Mouse (Mus musculus) neural tube, embryonic 10.5 days (tissue): ENCODE data around the gene Cry1.

Source experiments
- DNase-seq: peaks from one replicate; pipeline ENCODE4 v3.0.0-alpha.2; 2017; ENCODE audit warnings: low spot score; ENCODE audit errors: extremely low spot score

Cry1 gene

GRCm38 (mm10) chr10:85184964-85185608, at the start of gene Cry1:
TSS of gene Cry1 (minus strand) at chr10:85185064.
- peak; percentile 99 for DNase-seq

GRCm38 (mm10) chr10:85221771-85222050, 36.8 kb upstream of the Cry1 start:
- DNase-seq = no peak

- peak; percentile 84 for DNase-seq
These were observed 36.3 kb upstream of the Cry1 start for GRCm38 (mm10) chr10:85220918-85221770.

GRCm38 (mm10) chr10:85214847-85215246, 30.0 kb upstream of the Cry1 start:
- no peak for DNase-seq

- no peak for DNase-seq
These were observed 26.8 kb upstream of the Cry1 start for GRCm38 (mm10) chr10:85211673-85212072.

GRCm38 (mm10) chr10:85210125-85210524, 25.3 kb upstream of the Cry1 start:
- DNase-seq = no peak

- no peak for DNase-seq
These were observed 24.3 kb upstream of the Cry1 start for GRCm38 (mm10) chr10:85209119-85209605.

- no peak for DNase-seq
These were observed 20.5 kb upstream of the Cry1 start for GRCm38 (mm10) chr10:85205316-85205715.

- DNase-seq = no peak
These were observed 19.5 kb upstream of the Cry1 start for GRCm38 (mm10) chr10:85204255-85204855.

GRCm38 (mm10) chr10:85194528-85194927, 9.7 kb upstream of the Cry1 start:
- DNase-seq = no peak

GRCm38 (mm10) chr10:85193321-85193720, 8.5 kb upstream of the Cry1 start:
- no peak for DNase-seq

- no peak for DNase-seq
These were observed 5.8 kb upstream of the Cry1 start for GRCm38 (mm10) chr10:85190652-85191051.

GRCm38 (mm10) chr10:85189966-85190365, 5.1 kb upstream of the Cry1 start:
- DNase-seq = no peak

- DNase-seq = no peak
These were observed 1.6 kb upstream of the Cry1 start for GRCm38 (mm10) chr10:85186499-85186794.

- DNase-seq = no peak
These were observed 1.0 kb upstream of the Cry1 start for GRCm38 (mm10) chr10:85185639-85186498.

GRCm38 (mm10) chr10:85184201-85184963, 482 bp downstream of the Cry1 start:
- peak; percentile 58 for DNase-seq

GRCm38 (mm10) chr10:85183619-85184018, 1.2 kb downstream of the Cry1 start:
- DNase-seq = peak; percentile 51

GRCm38 (mm10) chr10:85182766-85183165, 2.1 kb downstream of the Cry1 start:
- no peak for DNase-seq

GRCm38 (mm10) chr10:85176640-85177039, 8.2 kb downstream of the Cry1 start:
- no peak for DNase-seq

- DNase-seq = no peak
These were observed 19.6 kb downstream of the Cry1 start for GRCm38 (mm10) chr10:85165306-85165705.

GRCm38 (mm10) chr10:85164791-85165190, 20.1 kb downstream of the Cry1 start:
- DNase-seq = no peak
